Mouse (Mus musculus): Measurements from ENCODE around the gene Cog6. TPM values are rescaled to one million over a fixed set of nuclear protein-coding genes. Genes with fewer than 3 reads are reported as not detected.

Cog6 gene
- polyA plus RNA-seq, 1 experiment from 2014 or later = 42.1 TPM

DNA sequence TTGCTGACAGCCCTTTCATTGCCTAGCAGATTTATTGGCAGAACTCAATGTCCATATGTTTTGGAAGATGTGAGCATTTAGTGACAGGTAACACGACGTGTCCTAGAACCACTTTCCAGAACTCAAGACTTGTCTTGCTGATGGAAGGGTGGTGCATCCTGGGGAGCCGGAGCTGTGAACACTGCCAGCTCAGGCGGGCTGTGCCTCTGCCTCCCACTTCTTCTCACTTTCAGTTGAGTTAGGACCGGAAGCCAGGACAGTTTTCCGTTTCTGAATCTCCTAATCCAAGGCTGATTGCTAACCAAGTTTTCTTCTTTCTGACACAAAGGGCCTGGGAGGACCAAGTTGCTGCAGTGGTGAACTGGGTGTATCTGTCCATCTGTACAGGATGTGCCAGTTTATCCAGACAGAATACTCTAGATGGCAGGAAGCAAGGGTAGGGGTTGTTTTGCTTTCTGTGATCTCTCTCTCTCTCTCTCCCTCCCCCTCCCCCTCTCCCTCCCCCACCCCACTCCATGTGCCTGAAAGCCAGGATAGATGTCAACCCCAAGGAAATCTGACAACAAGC is 79.2 kb downstream of the Cog6 start:
- DNase-seq (ENCODE audit: low spot score) = no peak
- WGBS = 50% methylated on average over 6 of the region's 6 CpGs

DNA sequence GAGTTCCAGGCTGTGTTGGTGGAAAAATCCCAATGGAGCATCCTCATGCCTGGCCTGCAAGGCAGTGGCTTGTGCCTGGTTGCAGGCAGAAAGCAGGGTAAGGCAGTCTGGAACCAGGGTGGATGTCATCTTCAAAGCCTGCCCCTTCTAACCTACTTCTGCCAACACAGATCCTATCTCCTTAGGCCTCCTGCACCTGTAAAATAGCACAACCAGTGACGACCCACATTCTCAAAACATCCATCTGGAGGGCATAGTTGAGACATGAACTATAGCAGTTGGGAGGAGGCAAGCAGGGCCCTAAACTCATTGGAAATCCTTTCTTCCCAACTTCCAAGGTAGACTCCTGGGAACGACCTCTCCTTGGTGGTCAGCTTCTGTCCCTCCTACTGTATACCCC is 85.1 kb downstream of the Cog6 start:
- Histone ChIP-seq H3K27me3 (ENCODE audit: insufficient read depth, low read length) (no peaks in the 10 kb centered on the region), H3K4me3 (replicated peaks; ENCODE audit: low read depth, low read length) (no peak overlapping the region), H3K9ac (ENCODE audit: low read depth, low read length) (no peak overlapping the region), H3K36me3 (ENCODE audit: insufficient read depth, low read length) (no peaks in the 10 kb centered on the region), H3K27ac (no peak overlapping the region), H3K4me2 (ENCODE audit: low read length) (no peak overlapping the region), H3K9me3 (replicated peaks; ENCODE audit: low read length) (no peaks in the 10 kb centered on the region), H3K4me1 (replicated peaks; ENCODE audit: insufficient read depth, low read length) (no peaks in the 10 kb centered on the region)
- TF ChIP-seq CTCF (IDR thresholded peaks at IDR 0.05; ENCODE audit: low read depth) = no peak
- no peak for DNase-seq (ENCODE audit: low spot score)
- WGBS = 81% methylated on average over 2 of the region's 2 CpGs
- ATAC-seq (replicated peaks; ENCODE audit: low FRiP score, low read depth) = no peak

More for the DNA sequence above, 79.2 kb downstream of the Cog6 start:
- no peak overlapping the region for H3K4me2 ChIP-seq (ENCODE audit: low read length)
- H3K36me3 ChIP-seq (ENCODE audit: insufficient read depth, low read length) = no peaks in the 10 kb centered on the region
- H3K9me3 ChIP-seq (replicated peaks; ENCODE audit: low read length) = no peaks in the 10 kb centered on the region
- no peak overlapping the region for H3K4me3 ChIP-seq (replicated peaks; ENCODE audit: low read depth, low read length)
- H3K27ac ChIP-seq = no peak overlapping the region
- no peaks in the 10 kb centered on the region; the same call in 1 of the 2 replicates for H3K4me1 ChIP-seq (replicated peaks; ENCODE audit: insufficient read depth, low read length)
- no peaks in the 10 kb centered on the region for H3K27me3 ChIP-seq (ENCODE audit: insufficient read depth, low read length)
- no peak for ATAC-seq (replicated peaks; ENCODE audit: low FRiP score, low read depth)
- no peak for TF ChIP-seq CTCF (IDR thresholded peaks at IDR 0.05; ENCODE audit: low read depth)
- no peak overlapping the region for H3K9ac ChIP-seq (ENCODE audit: low read depth, low read length)

Other genes starting within 250 kb of the Cog6 start
- gene Lhfp, start 24.3 kb upstream of the Cog6 start, polyA plus RNA-seq (2015; fragmentation: Nextera tagmentation; extraction: Ambion mirVana) = 161 and 166 TPM in 2 replicates

All from kidney, postnatal 0 days (tissue).